Mouse (Mus musculus): ENCODE data around the gene Synj1.

Gene Synj1

GRCm38 (mm10) chr16:91011021-91011683 lies at the start of gene Synj1:
Synj1 (minus strand) TSS chr16:91011308.
- peak; percentile 88 to 97 for DNase-seq

- no peak for DNase-seq
These were observed 46.6 kb upstream of the Synj1 start for GRCm38 (mm10) chr16:91057741-91058140.

- DNase-seq: no peak
These were observed 46.2 kb upstream of the Synj1 start for GRCm38 (mm10) chr16:91057261-91057660.

GRCm38 (mm10) chr16:91056043-91056821 lies 45.1 kb upstream of the Synj1 start:
- peak; percentile 20 to 68 for DNase-seq

- DNase-seq: peak in 1 of 2 experiments; percentile 28
These were observed 44.0 kb upstream of the Synj1 start for GRCm38 (mm10) chr16:91055150-91055549.

- no peak for DNase-seq
These were observed 42.5 kb upstream of the Synj1 start for GRCm38 (mm10) chr16:91053599-91053998.

GRCm38 (mm10) chr16:91045511-91045910 lies 34.4 kb upstream of the Synj1 start:
- DNase-seq: peak; percentile 63 to 70

- peak; percentile 97 to 98 for DNase-seq
These were observed 33.4 kb upstream of the Synj1 start, which contains the start of gene Paxbp1 for GRCm38 (mm10) chr16:91044270-91045182. Paxbp1 (minus strand) TSS chr16:91044543.

GRCm38 (mm10) chr16:91043461-91044248 lies 32.5 kb upstream of the Synj1 start:
- DNase-seq: peak; percentile 54 to 79

- no peak for DNase-seq
These were observed 31.5 kb upstream of the Synj1 start for GRCm38 (mm10) chr16:91042640-91043039.

GRCm38 (mm10) chr16:91035866-91036265 lies 24.8 kb upstream of the Synj1 start:
- no peak for DNase-seq

GRCm38 (mm10) chr16:91030751-91031150 lies 19.6 kb upstream of the Synj1 start:
- no peak for DNase-seq

- DNase-seq: no peak
These were observed 18.8 kb upstream of the Synj1 start for GRCm38 (mm10) chr16:91029901-91030300.

GRCm38 (mm10) chr16:91029161-91029743 lies 18.1 kb upstream of the Synj1 start:
- no peak for DNase-seq

GRCm38 (mm10) chr16:91026290-91026689 lies 15.2 kb upstream of the Synj1 start:
- no peak for DNase-seq

GRCm38 (mm10) chr16:91023384-91023783 lies 12.3 kb upstream of the Synj1 start:
- DNase-seq: peak in 1 of 2 experiments; percentile 24

GRCm38 (mm10) chr16:91020842-91021483 lies 9.9 kb upstream of the Synj1 start:
- DNase-seq: no peak

- DNase-seq: no peak
These were observed 8.4 kb upstream of the Synj1 start for GRCm38 (mm10) chr16:91019476-91019875.

- no peak for DNase-seq
These were observed 4.7 kb upstream of the Synj1 start for GRCm38 (mm10) chr16:91015761-91016160.

- no peak for DNase-seq
These were observed 739 bp upstream of the Synj1 start for GRCm38 (mm10) chr16:91011847-91012246.

GRCm38 (mm10) chr16:91010581-91011020 lies 507 bp downstream of the Synj1 start:
- DNase-seq: no peak
